Mouse (Mus musculus) myocyte (in vitro differentiated cells): ENCODE data around the gene Mast4. TPM values are rescaled to one million over a fixed set of nuclear protein-coding genes. Genes with fewer than 3 reads are reported as not detected.

Source experiments
- H3K27me3 ChIP-seq: one replicate; pipeline ENCODE4 v1.6.1; 2011; ENCODE audit not compliant: control insufficient read depth, insufficient read depth, insufficient read length
- H3K36me3 ChIP-seq: one replicate; pipeline ENCODE4 v1.6.1; 2011; ENCODE audit not compliant: control insufficient read depth, insufficient read depth
- H3K4me2 ChIP-seq: one replicate; pipeline ENCODE4 v1.6.1; 2011; ENCODE audit warnings: low read depth, control low read depth
- H3K4me3 ChIP-seq: one replicate; pipeline ENCODE4 v1.5.1; 2011; ENCODE audit warnings: mild to moderate bottlenecking, control low read depth, moderate library complexity
- H3K79me2 ChIP-seq: one replicate; pipeline ENCODE4 v1.6.1; 2011; ENCODE audit not compliant: control insufficient read depth, insufficient read depth
- H3ac ChIP-seq: one replicate; pipeline ENCODE4 v1.6.1; 2011; ENCODE audit not compliant: control insufficient read depth, insufficient read length
- CEBPB ChIP-seq: IDR thresholded peaks from 2 replicates; pipeline ENCODE4 v1.6.1; 2011; ENCODE audit warnings: mild to moderate bottlenecking, moderate library complexity; ENCODE audit not compliant: poor library complexity, insufficient read depth, severe bottlenecking
- E2F4 ChIP-seq: IDR thresholded peaks from one replicate; pipeline ENCODE4 v1.6.1; 2011; ENCODE audit warnings: mild to moderate bottlenecking, control low read depth, moderate library complexity; ENCODE audit not compliant: insufficient read depth
- MAX ChIP-seq: IDR thresholded peaks from one replicate; pipeline ENCODE4 v1.6.1; 2011; ENCODE audit warnings: low read depth, mild to moderate bottlenecking, control low read depth
- MYOD1 ChIP-seq, 3 experiments: IDR thresholded peaks; one replicate each; pipeline ENCODE4 v1.6.1; 2011; ENCODE audit warnings: control low read depth in 2 of 3, low read depth in 2 of 3, mild to moderate bottlenecking in 2 of 3, moderate library complexity in 1 of 3; ENCODE audit not compliant: insufficient read length in 2 of 3, control insufficient read depth in 1 of 3
- MYOG ChIP-seq, 3 experiments: IDR thresholded peaks; one replicate each; pipeline ENCODE4 v1.6.1; 2011; ENCODE audit warnings: control low read depth in 2 of 3, low read depth in 2 of 3, mild to moderate bottlenecking in 2 of 3; ENCODE audit not compliant: insufficient read length in 2 of 3, control insufficient read depth in 1 of 3, insufficient read depth in 1 of 3
- POLR2A ChIP-seq: IDR thresholded peaks from one replicate; pipeline ENCODE4 v1.6.1; 2011; ENCODE audit warnings: low read depth, mild to moderate bottlenecking, control low read depth, moderate library complexity; ENCODE audit not compliant: insufficient read length
- POLR2AphosphoS2 ChIP-seq: IDR thresholded peaks from one replicate; pipeline ENCODE4 v1.6.1; 2011; ENCODE audit warnings: low read depth, control low read depth; ENCODE audit not compliant: insufficient read length
- REST ChIP-seq: IDR thresholded peaks from one replicate; pipeline ENCODE4 v1.6.1; 2011; ENCODE audit warnings: mild to moderate bottlenecking, control low read depth, moderate library complexity; ENCODE audit not compliant: insufficient read depth, insufficient read length
- SRF ChIP-seq: IDR thresholded peaks from one replicate; pipeline ENCODE4 v1.6.1; 2011; ENCODE audit warnings: low read depth; ENCODE audit not compliant: control insufficient read depth, insufficient read length
- TCF12 ChIP-seq: IDR thresholded peaks from one replicate; pipeline ENCODE4 v1.6.1; 2011; ENCODE audit warnings: mild to moderate bottlenecking, control low read depth; ENCODE audit not compliant: poor library complexity, insufficient read depth, severe bottlenecking
- TCF3 ChIP-seq: IDR thresholded peaks from one replicate; pipeline ENCODE4 v1.6.1; 2011; ENCODE audit warnings: low read depth, control low read depth; ENCODE audit not compliant: insufficient read length
- USF1 ChIP-seq: IDR thresholded peaks from one replicate; pipeline ENCODE4 v1.6.1; 2011; ENCODE audit warnings: low read depth, mild to moderate bottlenecking, control low read depth, moderate library complexity
- polyA plus RNA-seq: library from polyadenylated mRNA; unstranded; fragments of >200 nt; fragmentation: generic; extraction: Trizol; gene quantifications from one replicate; pipeline ENCODE4 v1.2.1, GENCODE M21; 2012; ENCODE audit warnings: missing spikeins

The Mast4 gene
- polyA plus RNA-seq, 1 experiment, result 15.0 TPM

- Histone ChIP-seq H3K79me2 (peaks cover 61% of the 10 kb centered on the region), H3K36me3 (no peaks in the 10 kb centered on the region), H3ac (no peak overlapping the region), H3K4me2 (peak overlapping the region; percentile 75), H3K27me3 (no peaks in the 10 kb centered on the region), H3K4me3 (peak overlapping the region; percentile 67)
- TF ChIP-seq REST (no peak), POLR2A (no peak), TCF3 (no peak), POLR2AphosphoS2 (no peak), TCF12 (no peak), SRF (no peak), MAX (no peak), MYOD1 (IDR thresholded peaks at IDR 0.05; ENCODE audit: control insufficient read depth in 1 of 3, insufficient read length in 2 of 3, low read depth in 2 of 3) (no peak), MYOG (IDR thresholded peaks at IDR 0.05; ENCODE audit: control insufficient read depth in 1 of 3, insufficient read depth in 1 of 3, insufficient read length in 2 of 3, low read depth in 2 of 3) (no peak), E2F4 (no peak)
Measured at GRCm38 (mm10) chr13:102903689-102904088, 430.6 kb downstream of the Mast4 start.

- H3K79me2 ChIP-seq, result peaks cover 76% of the 10 kb centered on the region
- H3ac ChIP-seq, result no peak overlapping the region
- no peak overlapping the region for H3K4me3 ChIP-seq
- H3K27me3 ChIP-seq, result no peaks in the 10 kb centered on the region
- TF ChIP-seq TCF3 (no peak), POLR2A (no peak), POLR2AphosphoS2 (no peak), MYOD1 (IDR thresholded peaks at IDR 0.05; ENCODE audit: control insufficient read depth in 1 of 3, insufficient read length in 2 of 3, low read depth in 2 of 3) (no peak), SRF (no peak), TCF12 (no peak), CEBPB (no peak), MAX (no peak)
- peak overlapping the region; percentile 33 for H3K4me2 ChIP-seq
- H3K36me3 ChIP-seq, result no peaks in the 10 kb centered on the region
Measured at GRCm38 (mm10) chr13:102902123-102902522, 432.2 kb downstream of the Mast4 start.

GRCm38 (mm10) chr13:102900531-102900930, 433.8 kb downstream of the Mast4 start:
- no peaks in the 10 kb centered on the region for H3K27me3 ChIP-seq
- H3K79me2 ChIP-seq, result peaks cover 78% of the 10 kb centered on the region
- H3K36me3 ChIP-seq, result no peaks in the 10 kb centered on the region
- H3K4me3 ChIP-seq, result no peak overlapping the region
- TF ChIP-seq POLR2A (no peak), E2F4 (no peak), MAX (no peak), CEBPB (no peak), TCF3 (no peak), MYOD1 (IDR thresholded peaks at IDR 0.05; ENCODE audit: control insufficient read depth in 1 of 3, insufficient read length in 2 of 3, low read depth in 2 of 3) (no peak), MYOG (IDR thresholded peaks at IDR 0.05; ENCODE audit: control insufficient read depth in 1 of 3, insufficient read depth in 1 of 3, insufficient read length in 2 of 3, low read depth in 2 of 3) (no peak), TCF12 (no peak), USF1 (no peak), REST (no peak), SRF (no peak), POLR2AphosphoS2 (no peak)
- no peak overlapping the region for H3ac ChIP-seq
- H3K4me2 ChIP-seq, result peak overlapping the region; percentile 97

- H3K79me2 ChIP-seq, result peaks cover 78% of the 10 kb centered on the region
- no peaks in the 10 kb centered on the region for H3K36me3 ChIP-seq
- peak overlapping the region; percentile 14 for H3K4me3 ChIP-seq
- TF ChIP-seq USF1 (no peak), CEBPB (0 out of 2 replicates have a peak, but pooled peaks have one; percentile 5), SRF (peak; percentile 33), MYOD1 (IDR thresholded peaks at IDR 0.05; ENCODE audit: control insufficient read depth in 1 of 3, insufficient read length in 2 of 3, low read depth in 2 of 3) (peak; percentile 59 to 77 (median 67)), POLR2AphosphoS2 (no peak), MYOG (IDR thresholded peaks at IDR 0.05; ENCODE audit: control insufficient read depth in 1 of 3, insufficient read depth in 1 of 3, insufficient read length in 2 of 3, low read depth in 2 of 3) (peak in 1 of 3 experiments; percentile 89), E2F4 (no peak), REST (no peak), POLR2A (no peak), TCF3 (no peak), MAX (no peak), TCF12 (peak; percentile 72)
- H3ac ChIP-seq, result no peak overlapping the region
- no peaks in the 10 kb centered on the region for H3K27me3 ChIP-seq
- H3K4me2 ChIP-seq, result peak overlapping the region; percentile 97
Measured at GRCm38 (mm10) chr13:102900083-102900420, 434.2 kb downstream of the Mast4 start.

DNA sequence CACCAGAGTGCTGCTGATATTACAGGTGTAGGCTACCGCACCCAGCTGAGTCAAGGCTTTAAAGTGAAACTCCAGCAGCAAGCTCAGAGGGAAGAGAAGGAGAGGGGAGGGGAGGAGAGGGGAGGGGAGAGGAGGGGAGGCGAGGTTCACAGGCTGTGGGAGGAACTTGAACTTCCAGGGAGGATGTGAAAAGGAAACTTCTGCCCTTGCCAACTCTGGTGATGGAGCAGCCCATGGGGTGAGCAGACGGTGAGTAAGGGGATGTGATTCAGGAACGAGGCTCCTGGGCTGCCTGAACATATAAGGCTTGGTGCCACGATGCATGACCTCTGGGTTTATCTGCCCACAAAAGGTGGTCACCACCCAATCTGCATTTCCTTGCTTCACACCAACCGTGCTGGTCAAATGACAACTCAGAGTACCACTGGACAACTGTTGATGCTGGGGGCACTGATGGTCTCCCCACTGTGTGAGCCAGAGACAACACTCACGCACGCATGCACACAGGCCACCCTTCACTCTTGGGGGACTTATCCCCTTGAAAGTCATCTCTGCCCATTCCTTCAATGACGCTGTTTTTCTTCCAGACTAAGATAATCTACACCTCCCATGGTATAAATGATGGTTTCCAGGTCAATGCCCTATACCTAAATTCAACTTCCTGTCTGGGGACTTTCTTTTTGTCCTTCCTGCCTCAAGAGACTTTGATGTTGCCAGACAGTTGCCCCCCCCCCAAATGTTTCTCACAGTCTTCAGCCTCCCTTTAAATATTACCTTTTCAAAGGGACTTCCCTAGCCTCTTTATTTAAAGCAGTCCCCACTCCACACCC, 434.8 kb downstream of the Mast4 start:
- Histone ChIP-seq H3K36me3 (no peaks in the 10 kb centered on the region), H3K4me2 (peak overlapping the region; percentile 97), H3ac (no peak overlapping the region), H3K79me2 (peaks cover 79% of the 10 kb centered on the region), H3K27me3 (no peaks in the 10 kb centered on the region), H3K4me3 (peak overlapping the region; percentile 14)
- TF ChIP-seq CEBPB, result no peak
- peak in 1 of 3 experiments; percentile 44 for TF ChIP-seq MYOG (IDR thresholded peaks at IDR 0.05; ENCODE audit: control insufficient read depth in 1 of 3, insufficient read depth in 1 of 3, insufficient read length in 2 of 3, low read depth in 2 of 3)
- no peak for TF ChIP-seq MAX
- TF ChIP-seq MYOD1 (IDR thresholded peaks at IDR 0.05; ENCODE audit: control insufficient read depth in 1 of 3, insufficient read length in 2 of 3, low read depth in 2 of 3), result peak in 1 of 3 experiments; percentile 64
